Mouse (Mus musculus) testis, postnatal 10 days (tissue): ENCODE measurements around the gene Sh3d21.
"Not testable (repeated sequence)": the region's sequence is repeated elsewhere in the genome, so short reads cannot be mapped to it uniquely, and the experiment has no call there.

Experiments used
- DNase-seq: peaks from one replicate; pipeline ENCODE4 v3.0.0; 2021; ENCODE audit warnings: low spot score

Sh3d21 gene

GRCm38 (mm10) chr4:126168851-126169250 is 5.6 kb upstream of the Sh3d21 start:
- DNase-seq, result no peak

GRCm38 (mm10) chr4:126166084-126166483 is 2.8 kb upstream of the Sh3d21 start:
- DNase-seq, result no peak

- DNase-seq, result not testable (repeated sequence)
Measured at GRCm38 (mm10) chr4:126165092-126165491, 1.8 kb upstream of the Sh3d21 start.

- no peak for DNase-seq
Measured at GRCm38 (mm10) chr4:126163685-126164084, 394 bp upstream of the Sh3d21 start.

GRCm38 (mm10) chr4:126162544-126163066 is 686 bp downstream of the Sh3d21 start:
- DNase-seq, result peak; percentile 94

- peak; percentile 57 for DNase-seq
Measured at GRCm38 (mm10) chr4:126161986-126162385, 1.3 kb downstream of the Sh3d21 start.

- no peak for DNase-seq
Measured at GRCm38 (mm10) chr4:126161456-126161855, 1.8 kb downstream of the Sh3d21 start.

GRCm38 (mm10) chr4:126160981-126161380 is 2.3 kb downstream of the Sh3d21 start:
- peak; percentile 29 for DNase-seq

GRCm38 (mm10) chr4:126159455-126159854 is 3.8 kb downstream of the Sh3d21 start:
- no peak for DNase-seq

- DNase-seq, result no peak
Measured at GRCm38 (mm10) chr4:126157562-126157961, 5.7 kb downstream of the Sh3d21 start.

- peak; percentile 70 for DNase-seq
Measured at GRCm38 (mm10) chr4:126156617-126157016, 6.7 kb downstream of the Sh3d21 start.

- no peak for DNase-seq
Measured at GRCm38 (mm10) chr4:126155869-126156268, 7.4 kb downstream of the Sh3d21 start.

GRCm38 (mm10) chr4:126155183-126155582 is 8.1 kb downstream of the Sh3d21 start:
- DNase-seq, result no peak

GRCm38 (mm10) chr4:126152864-126153263 is 10.4 kb downstream of the Sh3d21 start:
- DNase-seq, result no peak

GRCm38 (mm10) chr4:126151701-126152440 is 11.4 kb downstream of the Sh3d21 start:
- no peak for DNase-seq

- no peak for DNase-seq
Measured at GRCm38 (mm10) chr4:126150949-126151320, 12.4 kb downstream of the Sh3d21 start.

- DNase-seq, result peak; percentile 86
Measured at GRCm38 (mm10) chr4:126150297-126150948, 12.9 kb downstream of the Sh3d21 start.

GRCm38 (mm10) chr4:126149798-126150197 is 13.5 kb downstream of the Sh3d21 start:
- DNase-seq, result no peak

GRCm38 (mm10) chr4:126149041-126149676 is 14.1 kb downstream of the Sh3d21 start:
- DNase-seq, result no peak

GRCm38 (mm10) chr4:126148161-126148961 is 14.9 kb downstream of the Sh3d21 start:
- peak; percentile 82 for DNase-seq

- DNase-seq, result peak; percentile 89
Measured at GRCm38 (mm10) chr4:126147533-126148160, 15.6 kb downstream of the Sh3d21 start, which contains the start of gene Eva1b. TSS of gene Eva1b (plus strand) at chr4:126147744.
